Mouse (Mus musculus) thymus, adult 2 months (tissue): ENCODE data around the gene Lrrc27.

Experiments used
- CTCF ChIP-seq: fragments of 200-500 bp; IDR thresholded peaks from 2 replicates; pipeline ENCODE4 v1.5.1; 2012; ENCODE audit warnings: mild to moderate bottlenecking, control low read depth, low read length, moderate library complexity, borderline replicate concordance; ENCODE audit not compliant: control insufficient read depth, poor library complexity, insufficient read depth; ENCODE audit errors: extremely low read depth
- POLR2A ChIP-seq: fragments of 200-500 bp; IDR thresholded peaks from 2 replicates; pipeline ENCODE4 v1.6.1; 2012; ENCODE audit warnings: mild to moderate bottlenecking, low read length, control low read depth, moderate library complexity; ENCODE audit not compliant: control insufficient read depth, poor library complexity, insufficient read depth; ENCODE audit errors: extremely low read depth

- TF ChIP-seq CTCF: no peak
- TF ChIP-seq POLR2A: no peak
These were observed 1.0 kb upstream of the Lrrc27 start for GRCm38 (mm10) chr7:139211761-139212160.
